Mouse (Mus musculus): ENCODE measurements around the gene Cdc42bpa. TPM values are rescaled to one million over a fixed set of nuclear protein-coding genes. Genes with fewer than 3 reads are reported as not detected.

The Cdc42bpa gene
- polyA plus RNA-seq, 1 experiment from 2014 or later, result 34.5 TPM

GRCm38 (mm10) chr1:180194781-180195471 lies 234.7 kb downstream of the Cdc42bpa start:
- H3K27me3 ChIP-seq (replicated peaks; ENCODE audit: control insufficient read depth, insufficient read depth, low read length), result no peaks in the 10 kb centered on the region
- H3K4me1 ChIP-seq (ENCODE audit: control insufficient read depth, insufficient read depth, low read depth, low read length), result peaks cover 7% of the 10 kb centered on the region
- H3K4me2 ChIP-seq (ENCODE audit: low read length), result peak overlapping the region; percentile 94
- no peak overlapping the region for H3K27ac ChIP-seq (ENCODE audit: low read depth, low read length)
- peak overlapping the region; percentile 76 for H3K4me3 ChIP-seq (ENCODE audit: low read length)
- H3K9ac ChIP-seq (ENCODE audit: low read depth, low read length), result peak overlapping the region; percentile 54; the same call in 1 of the 2 replicates
- 28% methylated on average over 9 of the region's 9 CpGs for WGBS
- H3K9me3 ChIP-seq (ENCODE audit: control insufficient read depth, low read length), result no peaks in the 10 kb centered on the region
- H3K36me3 ChIP-seq (ENCODE audit: control insufficient read depth, insufficient read depth, low read length), result no peaks in the 10 kb centered on the region
- 0 out of 2 replicates have a peak, but pooled peaks have one; percentile 19 for ATAC-seq

GRCm38 (mm10) chr1:180195703-180196381 lies 235.6 kb downstream of the Cdc42bpa start:
- H3K27ac ChIP-seq (ENCODE audit: low read depth, low read length), result peak overlapping the region; percentile 29; the same call in 1 of the 2 replicates
- H3K4me3 ChIP-seq (ENCODE audit: low read length), result peak overlapping the region; percentile 76
- H3K36me3 ChIP-seq (ENCODE audit: control insufficient read depth, insufficient read depth, low read length), result no peaks in the 10 kb centered on the region
- peak; percentile 100 for ATAC-seq
- peaks cover 7% of the 10 kb centered on the region for H3K4me1 ChIP-seq (ENCODE audit: control insufficient read depth, insufficient read depth, low read depth, low read length)
- H3K4me2 ChIP-seq (ENCODE audit: low read length), result peak overlapping the region; percentile 94
- no peaks in the 10 kb centered on the region for H3K9me3 ChIP-seq (ENCODE audit: control insufficient read depth, low read length)
- no peaks in the 10 kb centered on the region for H3K27me3 ChIP-seq (replicated peaks; ENCODE audit: control insufficient read depth, insufficient read depth, low read length)
- H3K9ac ChIP-seq (ENCODE audit: low read depth, low read length), result peak overlapping the region; percentile 54
- WGBS, result under 1% methylated on average over 54 of the region's 57 CpGs

GRCm38 (mm10) chr1:180196508-180196907 lies 236.2 kb downstream of the Cdc42bpa start:
- Histone ChIP-seq H3K27ac (ENCODE audit: low read depth, low read length) (no peak overlapping the region), H3K9ac (ENCODE audit: low read depth, low read length) (no peak overlapping the region)

GRCm38 (mm10) chr1:180197956-180198355 lies 237.7 kb downstream of the Cdc42bpa start:
- 85% methylated on average over 3 of the region's 3 CpGs for WGBS
- H3K4me1 ChIP-seq (ENCODE audit: control insufficient read depth, insufficient read depth, low read depth, low read length), result peaks cover 7% of the 10 kb centered on the region
- H3K27ac ChIP-seq (ENCODE audit: low read depth, low read length), result no peak overlapping the region
- H3K36me3 ChIP-seq (ENCODE audit: control insufficient read depth, insufficient read depth, low read length), result no peaks in the 10 kb centered on the region
- H3K9ac ChIP-seq (ENCODE audit: low read depth, low read length), result no peak overlapping the region
- no peak overlapping the region for H3K4me3 ChIP-seq (ENCODE audit: low read length)
- no peaks in the 10 kb centered on the region for H3K27me3 ChIP-seq (replicated peaks; ENCODE audit: control insufficient read depth, insufficient read depth, low read length)
- no peaks in the 10 kb centered on the region for H3K9me3 ChIP-seq (ENCODE audit: control insufficient read depth, low read length)
- no peak overlapping the region for H3K4me2 ChIP-seq (ENCODE audit: low read length)
- ATAC-seq, result no peak

More at GRCm38 (mm10) chr1:180196508-180196907, 236.2 kb downstream of the Cdc42bpa start:
- Histone ChIP-seq H3K36me3 (ENCODE audit: control insufficient read depth, insufficient read depth, low read length) (no peaks in the 10 kb centered on the region), H3K4me3 (ENCODE audit: low read length) (peak overlapping the region; percentile 76), H3K4me1 (ENCODE audit: control insufficient read depth, insufficient read depth, low read depth, low read length) (peaks cover 7% of the 10 kb centered on the region), H3K4me2 (ENCODE audit: low read length) (peak overlapping the region; percentile 94), H3K9me3 (ENCODE audit: control insufficient read depth, low read length) (no peaks in the 10 kb centered on the region), H3K27me3 (replicated peaks; ENCODE audit: control insufficient read depth, insufficient read depth, low read length) (no peaks in the 10 kb centered on the region)
- ATAC-seq, result no peak
- 93% methylated on average over 9 of the region's 9 CpGs for WGBS

- Histone ChIP-seq H3K4me2 (ENCODE audit: low read length) (no peak within 1 kb of the TSS), H3K9me3 (ENCODE audit: control insufficient read depth, low read length) (no peaks in the 10 kb centered on the region), H3K4me1 (ENCODE audit: control insufficient read depth, insufficient read depth, low read depth, low read length) (peaks cover 7% of the 10 kb centered on the region), H3K36me3 (ENCODE audit: control insufficient read depth, insufficient read depth, low read length) (no peaks in the 10 kb centered on the region), H3K27ac (ENCODE audit: low read depth, low read length) (no peak within 1 kb of the TSS), H3K27me3 (replicated peaks; ENCODE audit: control insufficient read depth, insufficient read depth, low read length) (no peaks in the 10 kb centered on the region), H3K4me3 (ENCODE audit: low read length) (no peak within 1 kb of the TSS), H3K9ac (ENCODE audit: low read depth, low read length) (no peak within 1 kb of the TSS)
- no peak for ATAC-seq
- WGBS, result 70% methylated on average over 4 of the region's 4 CpGs
These were observed 238.9 kb downstream of the Cdc42bpa start, which contains the start of gene Coq8a for GRCm38 (mm10) chr1:180198959-180199714. TSS of gene Coq8a (minus strand) at chr1:180199602.

GRCm38 (mm10) chr1:180199715-180200050 lies 239.4 kb downstream of the Cdc42bpa start:
- H3K4me1 ChIP-seq (ENCODE audit: control insufficient read depth, insufficient read depth, low read depth, low read length), result peaks cover 7% of the 10 kb centered on the region
- no peaks in the 10 kb centered on the region for H3K36me3 ChIP-seq (ENCODE audit: control insufficient read depth, insufficient read depth, low read length)
- no peak overlapping the region for H3K4me2 ChIP-seq (ENCODE audit: low read length)
- H3K4me3 ChIP-seq (ENCODE audit: low read length), result no peak overlapping the region
- no peaks in the 10 kb centered on the region for H3K9me3 ChIP-seq (ENCODE audit: control insufficient read depth, low read length)
- no peak overlapping the region for H3K27ac ChIP-seq (ENCODE audit: low read depth, low read length)
- H3K27me3 ChIP-seq (replicated peaks; ENCODE audit: control insufficient read depth, insufficient read depth, low read length), result no peaks in the 10 kb centered on the region
- no peak for ATAC-seq
- WGBS, result 81% methylated on average over 4 of the region's 4 CpGs
- no peak overlapping the region for H3K9ac ChIP-seq (ENCODE audit: low read depth, low read length)

- WGBS, result 61% methylated on average over 5 of the region's 5 CpGs
- Histone ChIP-seq H3K4me3 (ENCODE audit: low read length) (no peak overlapping the region), H3K27me3 (replicated peaks; ENCODE audit: control insufficient read depth, insufficient read depth, low read length) (no peaks in the 10 kb centered on the region), H3K9me3 (ENCODE audit: control insufficient read depth, low read length) (0 out of 2 replicates have a peak, but pooled peaks cover 3% of the 10 kb centered on the region), H3K4me2 (ENCODE audit: low read length) (no peak overlapping the region), H3K9ac (ENCODE audit: low read depth, low read length) (no peak overlapping the region), H3K27ac (ENCODE audit: low read depth, low read length) (no peak overlapping the region), H3K4me1 (ENCODE audit: control insufficient read depth, insufficient read depth, low read depth, low read length) (no peaks in the 10 kb centered on the region), H3K36me3 (ENCODE audit: control insufficient read depth, insufficient read depth, low read length) (no peaks in the 10 kb centered on the region)
- no peak for ATAC-seq
These were observed 240.4 kb downstream of the Cdc42bpa start for GRCm38 (mm10) chr1:180200722-180201121.

GRCm38 (mm10) chr1:180208370-180208769 lies 248.1 kb downstream of the Cdc42bpa start:
- no peak overlapping the region for H3K9ac ChIP-seq (ENCODE audit: low read depth, low read length)
- no peak overlapping the region for H3K4me3 ChIP-seq (ENCODE audit: low read length)
- WGBS, result 84% methylated on average over 3 of the region's 3 CpGs
- H3K27me3 ChIP-seq (replicated peaks; ENCODE audit: control insufficient read depth, insufficient read depth, low read length), result no peaks in the 10 kb centered on the region
- no peak for ATAC-seq
- no peaks in the 10 kb centered on the region for H3K4me1 ChIP-seq (ENCODE audit: control insufficient read depth, insufficient read depth, low read depth, low read length)
- no peaks in the 10 kb centered on the region for H3K36me3 ChIP-seq (ENCODE audit: control insufficient read depth, insufficient read depth, low read length)
- no peak overlapping the region for H3K4me2 ChIP-seq (ENCODE audit: low read length)
- 0 out of 2 replicates have a peak, but pooled peaks cover 3% of the 10 kb centered on the region for H3K9me3 ChIP-seq (ENCODE audit: control insufficient read depth, low read length)
- H3K27ac ChIP-seq (ENCODE audit: low read depth, low read length), result no peak overlapping the region

- 75% methylated on average over 4 of the region's 4 CpGs for WGBS
- no peak for ATAC-seq
These were observed 249.8 kb downstream of the Cdc42bpa start for GRCm38 (mm10) chr1:180210031-180210432.

More at GRCm38 (mm10) chr1:180210031-180210432, 249.8 kb downstream of the Cdc42bpa start:
- Histone ChIP-seq H3K9me3 (ENCODE audit: control insufficient read depth, low read length) (0 out of 2 replicates have a peak, but pooled peaks cover under 1% of the 10 kb centered on the region), H3K36me3 (ENCODE audit: control insufficient read depth, insufficient read depth, low read length) (no peaks in the 10 kb centered on the region), H3K27ac (ENCODE audit: low read depth, low read length) (no peak overlapping the region), H3K4me1 (ENCODE audit: control insufficient read depth, insufficient read depth, low read depth, low read length) (no peaks in the 10 kb centered on the region), H3K27me3 (replicated peaks; ENCODE audit: control insufficient read depth, insufficient read depth, low read length) (no peaks in the 10 kb centered on the region), H3K4me3 (ENCODE audit: low read length) (no peak overlapping the region), H3K4me2 (ENCODE audit: low read length) (no peak overlapping the region), H3K9ac (ENCODE audit: low read depth, low read length) (no peak overlapping the region)

Measured in hindbrain, embryonic 16.5 days (tissue).